Mouse (Mus musculus) lung, embryonic 14.5 days (tissue): ENCODE results near the gene Ppp1r16b. TPM values are rescaled to one million over a fixed set of nuclear protein-coding genes. Genes with fewer than 3 reads are reported as not detected.
A peak's percentile ranks its signal among the peaks of the same experiment; 100 is the strongest.
"Not testable (repeated sequence)": the region's sequence is repeated elsewhere in the genome, so short reads cannot be mapped to it uniquely, and the experiment has no call there.

Source experiments
- ATAC-seq: fragments of 200-750 bp; cut with Nextera tagmentation; 2 replicates; pipeline ENCODE4 v1.8.0; 2017; ENCODE audit warnings: mild to moderate bottlenecking, moderate TSS enrichment, moderate library complexity; ENCODE audit not compliant: insufficient read depth
- DNase-seq: peaks from one replicate; pipeline ENCODE4 v3.0.0-alpha.2; 2015
- H3K27ac ChIP-seq: fragments of 300-500 bp; sonication (generic); 2 replicates; pipeline ENCODE4 v1.5.1; 2014; ENCODE audit warnings: low read depth, mild to moderate bottlenecking, moderate library complexity
- H3K27me3 ChIP-seq: fragments of 300-500 bp; sonication (generic); 2 replicates; pipeline ENCODE4 v1.6.1; 2014; ENCODE audit warnings: low read length, control low read depth; ENCODE audit not compliant: insufficient read depth
- H3K36me3 ChIP-seq: fragments of 300-500 bp; sonication (generic); 2 replicates; pipeline ENCODE4 v1.6.1; 2014; ENCODE audit warnings: control low read depth; ENCODE audit not compliant: insufficient read depth
- H3K4me1 ChIP-seq: fragments of 300-500 bp; sonication (generic); 2 replicates; pipeline ENCODE4 v1.6.1; 2014; ENCODE audit warnings: antibody characterized with exemption, control low read depth; ENCODE audit not compliant: insufficient read depth
- H3K4me2 ChIP-seq: fragments of 300-500 bp; sonication (generic); 2 replicates; pipeline ENCODE4 v1.6.1; 2014; ENCODE audit warnings: mild to moderate bottlenecking
- H3K4me3 ChIP-seq: fragments of 300-500 bp; sonication (generic); 2 replicates; pipeline ENCODE4 v1.5.1; 2014; ENCODE audit warnings: low read depth, low read length
- H3K9ac ChIP-seq: fragments of 300-500 bp; sonication (generic); 2 replicates; pipeline ENCODE4 v1.6.1; 2014
- H3K9me3 ChIP-seq: fragments of 300-500 bp; sonication (generic); 2 replicates; pipeline ENCODE4 v1.6.1; 2016; ENCODE audit warnings: low read depth, low read length, control low read depth
- CTCF ChIP-seq: IDR thresholded peaks from 2 replicates; pipeline ENCODE4 v1.5.1; 2016; ENCODE audit warnings: antibody characterized with exemption, low read depth
- WGBS: fragments of 180-500 bp; shearing (Covaris S2); extraction: QIAGEN DNeasy Blood & Tissue Kit; methylation state at CpG from one replicate; pipeline ENCODE4 v1.1.7; 2014; 5-methylcytosine and 5-hydroxymethylcytosine counted together
- polyA plus RNA-seq: library from polyadenylated mRNA; unstranded; fragments of >200 nt; fragmentation: Nextera tagmentation; extraction: Ambion mirVana; gene quantifications from 2 replicates; pipeline ENCODE4 v1.2.1, GENCODE M21; 2014

The Ppp1r16b gene
- polyA plus RNA-seq, 1 experiment from 2014 or later, result 17.6 TPM

DNA sequence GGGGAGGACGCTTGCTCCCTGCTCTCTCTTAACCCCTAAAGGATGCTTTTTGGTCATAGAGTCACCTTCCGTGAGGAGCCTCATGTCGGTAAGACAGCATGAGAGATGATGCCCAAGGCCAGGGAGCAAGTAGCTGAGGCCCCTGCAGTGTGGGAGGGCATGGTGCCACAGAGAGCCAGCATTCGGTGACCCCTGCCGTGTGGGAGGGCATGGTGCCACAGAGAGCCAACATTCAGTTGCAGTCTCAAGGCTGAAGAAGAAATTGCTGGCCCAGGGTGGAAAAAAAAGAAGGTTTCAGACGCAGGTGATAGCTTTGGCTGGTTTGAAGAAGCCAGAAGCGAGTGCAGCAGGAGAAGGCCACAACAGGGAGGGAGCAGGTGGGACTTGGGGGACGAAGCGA is 67.3 kb downstream of the Ppp1r16b start:
- Histone ChIP-seq H3K4me2 (no peak overlapping the region), H3K27me3 (no peaks in the 10 kb centered on the region), H3K9ac (no peak overlapping the region), H3K9me3 (no peaks in the 10 kb centered on the region), H3K27ac (no peak overlapping the region), H3K4me3 (no peak overlapping the region), H3K4me1 (peaks cover 7% of the 10 kb centered on the region; the same call in 1 of the 2 replicates), H3K36me3 (no peaks in the 10 kb centered on the region)
- 82% methylated on average over 9 of the region's 9 CpGs for WGBS
- DNase-seq (no peak), ATAC-seq (no peak)
- TF ChIP-seq CTCF, result no peak

GRCm38 (mm10) chr2:158733136-158733535 is 67.9 kb downstream of the Ppp1r16b start:
- Histone ChIP-seq H3K9ac (no peak overlapping the region), H3K27ac (no peak overlapping the region), H3K27me3 (no peaks in the 10 kb centered on the region), H3K4me2 (no peak overlapping the region), H3K9me3 (no peaks in the 10 kb centered on the region), H3K36me3 (no peaks in the 10 kb centered on the region), H3K4me3 (no peak overlapping the region), H3K4me1 (peaks cover 7% of the 10 kb centered on the region; the same call in 1 of the 2 replicates)
- TF ChIP-seq CTCF, result no peak
- DNase-seq (no peak), ATAC-seq (no peak)
- 62% methylated on average over 4 of the region's 4 CpGs for WGBS

GRCm38 (mm10) chr2:158733914-158734313 is 68.7 kb downstream of the Ppp1r16b start:
- 55% methylated on average over 6 of the region's 6 CpGs for WGBS
- no peak for TF ChIP-seq CTCF

DNA sequence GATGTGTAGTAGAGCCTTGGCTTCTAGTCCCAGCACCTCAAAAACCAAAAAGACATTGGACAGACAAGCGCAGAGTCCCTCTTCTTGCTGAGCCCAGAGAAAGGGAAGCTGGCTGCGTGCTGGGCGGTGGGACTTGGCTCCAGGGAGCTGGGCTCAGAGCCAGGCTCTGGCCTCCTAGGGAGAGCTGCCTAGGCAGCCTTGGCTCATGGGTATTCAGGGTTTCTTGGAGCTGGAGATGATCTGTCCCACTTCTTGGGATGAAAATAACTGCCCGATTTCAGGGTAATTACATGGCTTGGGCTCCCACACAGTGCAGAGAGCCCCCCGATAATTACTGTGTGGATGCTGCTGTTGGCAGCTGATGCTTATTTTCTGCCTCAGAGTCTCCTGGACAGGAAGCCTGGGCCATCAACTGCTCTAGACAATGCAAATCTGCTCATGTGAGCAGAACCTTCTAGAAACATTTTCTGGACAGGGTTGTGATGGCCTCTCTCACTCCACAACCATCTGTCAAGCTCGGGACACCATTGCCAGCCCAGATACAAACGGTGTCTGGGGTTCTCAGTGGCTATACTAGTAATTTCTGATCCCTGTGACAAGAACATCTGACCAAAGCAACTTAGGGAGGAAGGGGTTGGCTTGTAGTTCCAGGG is 69.4 kb downstream of the Ppp1r16b start:
- Histone ChIP-seq H3K27me3 (no peaks in the 10 kb centered on the region), H3K4me3 (no peak overlapping the region), H3K4me2 (no peak overlapping the region), H3K36me3 (no peaks in the 10 kb centered on the region), H3K4me1 (peaks cover 7% of the 10 kb centered on the region; the same call in 1 of the 2 replicates), H3K9me3 (no peaks in the 10 kb centered on the region), H3K27ac (peak overlapping the region; percentile 30; the same call in 1 of the 2 replicates), H3K9ac (no peak overlapping the region)
- 63% methylated on average over 7 of the region's 7 CpGs for WGBS
- no peak for TF ChIP-seq CTCF
- DNase-seq (peak; percentile 85), ATAC-seq (peak; percentile 81; the same call in 1 of the 2 replicates)

More at GRCm38 (mm10) chr2:158733914-158734313, 68.7 kb downstream of the Ppp1r16b start:
- Histone ChIP-seq H3K4me3 (no peak overlapping the region), H3K36me3 (no peaks in the 10 kb centered on the region), H3K9ac (no peak overlapping the region), H3K4me2 (no peak overlapping the region), H3K9me3 (no peaks in the 10 kb centered on the region), H3K27ac (peak overlapping the region; percentile 30; the same call in 1 of the 2 replicates), H3K4me1 (peaks cover 7% of the 10 kb centered on the region; the same call in 1 of the 2 replicates), H3K27me3 (no peaks in the 10 kb centered on the region)
- ATAC-seq (peak; percentile 77), DNase-seq (peak; percentile 70)

- WGBS, result 83% methylated on average over 8 of the region's 8 CpGs
- DNase-seq (no peak), ATAC-seq (no peak)
- Histone ChIP-seq H3K4me3 (no peak overlapping the region), H3K27me3 (no peaks in the 10 kb centered on the region), H3K9me3 (no peaks in the 10 kb centered on the region), H3K4me2 (no peak overlapping the region), H3K9ac (no peak overlapping the region), H3K36me3 (no peaks in the 10 kb centered on the region), H3K4me1 (peaks cover 7% of the 10 kb centered on the region; the same call in 1 of the 2 replicates), H3K27ac (no peak overlapping the region)
- no peak for TF ChIP-seq CTCF
These were observed 70.1 kb downstream of the Ppp1r16b start for GRCm38 (mm10) chr2:158735340-158735739.

DNA sequence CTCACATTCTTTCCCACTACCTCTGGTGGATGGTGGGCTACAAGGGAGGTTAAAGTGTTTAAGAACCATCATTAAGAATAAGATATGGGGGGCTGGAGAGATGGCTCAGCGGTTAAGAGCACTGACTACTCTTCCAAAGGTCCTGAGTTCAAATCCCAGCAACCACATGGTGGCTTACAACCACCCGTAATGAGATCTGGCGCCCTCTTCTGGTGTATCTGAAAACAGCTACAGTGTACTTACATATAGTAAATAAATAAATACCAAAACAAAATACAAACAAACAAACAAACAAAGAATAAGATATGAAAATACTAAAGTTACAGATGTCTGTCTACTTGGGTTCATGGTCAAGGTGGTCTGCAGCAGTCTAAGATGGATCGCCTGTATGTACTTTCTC is 71.0 kb downstream of the Ppp1r16b start:
- not testable (repeated sequence) for H3K9ac ChIP-seq, H3K36me3 ChIP-seq, H3K27me3 ChIP-seq, H3K4me3 ChIP-seq, H3K9me3 ChIP-seq, DNase-seq, H3K4me2 ChIP-seq, ATAC-seq, H3K4me1 ChIP-seq, H3K27ac ChIP-seq
- WGBS, result 78% methylated on average over 4 of the region's 4 CpGs

DNA sequence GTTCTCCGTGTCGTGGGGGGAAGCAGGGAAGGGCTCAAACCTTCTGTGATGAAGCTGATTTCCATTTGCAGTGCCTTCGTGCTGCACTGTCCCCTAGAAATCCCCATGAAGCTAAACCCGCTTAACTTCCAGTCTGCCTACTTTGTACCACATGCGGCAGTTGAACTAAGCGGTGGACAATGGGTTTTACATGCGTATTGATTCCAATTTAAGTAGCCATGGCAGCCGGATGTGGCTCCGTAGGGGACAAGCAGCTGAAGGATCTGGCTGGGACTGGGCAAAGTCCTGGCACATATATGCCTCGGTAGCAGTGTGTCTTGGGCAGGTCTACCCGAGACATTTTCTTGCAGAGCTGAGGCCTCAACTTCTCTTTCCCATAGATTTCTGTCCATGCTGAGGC is 73.4 kb downstream of the Ppp1r16b start:
- Histone ChIP-seq H3K36me3 (no peaks in the 10 kb centered on the region), H3K4me3 (no peak overlapping the region), H3K27ac (no peak overlapping the region), H3K27me3 (no peaks in the 10 kb centered on the region), H3K9me3 (no peaks in the 10 kb centered on the region), H3K9ac (no peak overlapping the region), H3K4me2 (no peak overlapping the region), H3K4me1 (peaks cover 5% of the 10 kb centered on the region; the same call in 1 of the 2 replicates)
- TF ChIP-seq CTCF, result no peak
- 82% methylated on average over 11 of the region's 11 CpGs for WGBS
- DNase-seq (no peak), ATAC-seq (no peak)
